Mouse (Mus musculus) spleen, postnatal 36 days (tissue): Measurements from ENCODE around the gene Ghrh.

Experiments
- DNase-seq, 2 experiments: peaks; one replicate each; pipeline ENCODE4 v3.0.0; 2022; ENCODE audit warnings: low spot score in 2 of 2, mixed read lengths in 1 of 2

Ghrh gene

DNA sequence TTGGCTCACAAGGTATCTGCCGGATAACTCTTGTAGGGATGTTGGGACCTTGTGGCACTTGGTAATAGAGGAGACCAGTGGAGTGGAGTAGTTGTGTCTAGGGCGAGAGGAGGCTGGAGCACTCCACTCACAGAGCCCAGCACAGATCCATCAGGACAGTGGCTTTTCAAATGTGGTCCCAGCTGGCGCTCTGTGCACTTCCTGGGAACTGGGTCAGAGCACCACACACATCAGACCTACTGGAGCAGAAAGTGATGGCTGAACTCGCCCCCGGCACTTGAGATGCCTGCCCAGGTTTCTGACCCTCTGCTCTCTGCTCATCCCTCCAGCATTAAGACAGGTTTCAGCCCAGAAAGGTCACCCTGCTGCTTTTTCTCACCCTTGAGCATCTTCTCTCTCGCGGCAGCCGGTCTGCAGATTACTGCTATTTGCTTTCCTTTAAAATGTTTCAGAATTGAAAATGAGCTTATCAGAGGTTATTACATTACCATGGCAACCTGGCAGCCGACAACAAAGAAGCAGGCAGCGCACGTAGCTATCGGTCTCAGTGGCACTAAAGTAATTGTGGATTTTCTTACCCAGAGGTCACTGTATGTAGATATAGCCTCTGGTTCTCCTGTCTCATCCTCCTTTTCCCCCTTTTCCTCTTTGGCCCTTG is 1.9 kb upstream of the Ghrh start:
- DNase-seq = no peak

DNA sequence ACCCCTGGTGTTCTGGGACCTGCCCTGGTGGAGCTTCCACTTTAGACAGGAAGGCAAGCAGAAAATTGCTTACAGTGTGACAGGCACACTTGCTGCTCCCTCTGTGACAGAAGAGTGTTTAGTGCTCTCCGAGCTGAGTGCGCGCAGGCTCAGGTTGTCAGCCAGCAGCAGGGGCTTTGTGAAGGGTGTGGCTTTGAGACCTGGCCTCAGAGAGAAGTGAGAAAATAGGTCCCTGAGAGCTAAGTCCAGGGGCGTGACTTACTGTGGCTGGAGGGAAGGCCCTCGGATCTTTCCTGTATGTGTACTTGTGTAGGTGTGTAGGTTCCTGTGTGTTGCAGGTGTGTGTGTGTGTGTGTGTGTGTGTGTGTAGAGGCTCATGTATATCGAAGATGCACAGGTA is 4.0 kb downstream of the Ghrh start:
- no peak for DNase-seq

GRCm38 (mm10) chr2:157342328-157342926 is 4.9 kb downstream of the Ghrh start:
- DNase-seq = no peak

GRCm38 (mm10) chr2:157341554-157342270 is 5.6 kb downstream of the Ghrh start:
- peak; percentile 27 to 28 for DNase-seq

GRCm38 (mm10) chr2:157340221-157340741 is 7.0 kb downstream of the Ghrh start:
- no peak for DNase-seq

DNA sequence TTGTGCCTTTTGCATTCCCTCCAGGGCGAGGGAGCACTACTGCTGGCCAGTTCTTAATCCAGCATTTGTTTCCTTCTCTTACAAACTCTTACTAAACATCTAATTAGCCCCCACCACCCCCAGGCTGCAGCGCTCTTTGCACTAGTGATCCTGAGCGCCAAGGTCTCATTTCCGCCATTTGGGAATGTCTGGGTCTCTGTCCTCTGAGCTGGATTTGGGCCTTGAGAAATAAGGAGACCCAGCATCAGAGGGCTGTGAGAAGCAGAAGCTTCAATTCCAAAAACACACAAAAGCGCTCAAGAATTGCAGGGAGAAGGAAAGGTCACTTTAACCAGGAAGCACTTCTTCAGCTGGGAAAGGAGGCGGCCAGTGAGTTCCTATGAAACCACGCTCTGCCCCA is 7.8 kb downstream of the Ghrh start:
- DNase-seq = no peak

DNA sequence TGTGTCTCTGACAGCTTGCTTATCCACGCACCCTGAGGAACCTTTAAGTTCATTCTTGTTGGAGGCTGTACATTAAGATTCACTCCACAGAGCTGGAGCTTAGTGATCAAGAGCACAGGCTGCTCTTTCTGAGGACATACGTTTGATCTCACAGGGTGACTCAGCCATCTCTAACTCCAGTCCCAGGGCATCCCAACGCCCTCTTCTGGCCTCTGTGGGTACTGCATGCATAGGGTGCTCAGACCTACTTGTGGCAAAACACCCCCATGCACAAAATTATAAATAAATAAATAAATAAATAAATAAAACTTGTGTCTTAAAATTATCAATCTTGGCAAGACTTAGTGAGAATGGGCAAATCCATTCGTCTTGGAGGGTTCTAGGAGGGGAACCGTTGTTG is 8.6 kb downstream of the Ghrh start:
- DNase-seq = peak; percentile 17 to 39

DNA sequence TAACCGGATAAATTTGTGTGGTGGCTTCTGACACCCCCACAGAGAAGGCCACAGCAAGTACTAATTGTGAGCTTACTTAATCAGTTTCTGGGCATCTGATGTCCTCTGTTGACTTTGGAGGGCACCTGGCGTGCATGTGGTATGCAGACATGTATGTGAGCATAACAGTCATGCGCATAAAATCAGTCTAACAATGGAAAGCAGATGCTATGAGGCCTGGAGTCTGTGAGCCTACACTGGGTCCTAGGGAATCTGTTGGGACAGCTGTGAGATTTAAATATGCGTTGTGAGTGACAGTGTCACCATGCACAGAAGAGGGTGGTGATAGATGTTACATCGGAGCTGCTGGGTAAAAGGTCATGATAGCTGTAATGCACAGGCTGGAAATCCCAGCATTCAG is 15.2 kb downstream of the Ghrh start:
- no peak for DNase-seq

- DNase-seq = no peak
These were observed 18.7 kb downstream of the Ghrh start for GRCm38 (mm10) chr2:157328570-157328969.

- DNase-seq = no peak
These were observed 19.2 kb downstream of the Ghrh start for GRCm38 (mm10) chr2:157328106-157328505.

DNA sequence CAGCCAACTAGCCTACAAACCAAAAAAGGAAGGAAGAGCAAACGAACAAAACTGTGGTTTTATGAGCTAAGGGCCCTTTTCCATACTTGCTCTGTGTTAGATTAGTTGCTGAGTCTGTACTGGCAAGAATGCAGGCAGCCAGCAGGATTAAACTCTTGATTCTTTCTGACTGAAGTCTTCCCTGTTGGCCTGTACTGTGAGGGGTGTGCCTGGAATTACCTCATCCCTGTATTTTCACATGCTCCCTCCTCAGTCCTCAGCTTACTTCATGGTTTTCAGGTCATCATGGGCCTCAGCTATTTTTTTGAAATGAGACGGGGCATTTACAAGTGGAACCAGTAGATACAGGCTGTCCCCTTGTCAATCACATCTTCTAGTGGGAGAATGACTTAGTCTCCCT is 22.1 kb downstream of the Ghrh start:
- no peak for DNase-seq

DNA sequence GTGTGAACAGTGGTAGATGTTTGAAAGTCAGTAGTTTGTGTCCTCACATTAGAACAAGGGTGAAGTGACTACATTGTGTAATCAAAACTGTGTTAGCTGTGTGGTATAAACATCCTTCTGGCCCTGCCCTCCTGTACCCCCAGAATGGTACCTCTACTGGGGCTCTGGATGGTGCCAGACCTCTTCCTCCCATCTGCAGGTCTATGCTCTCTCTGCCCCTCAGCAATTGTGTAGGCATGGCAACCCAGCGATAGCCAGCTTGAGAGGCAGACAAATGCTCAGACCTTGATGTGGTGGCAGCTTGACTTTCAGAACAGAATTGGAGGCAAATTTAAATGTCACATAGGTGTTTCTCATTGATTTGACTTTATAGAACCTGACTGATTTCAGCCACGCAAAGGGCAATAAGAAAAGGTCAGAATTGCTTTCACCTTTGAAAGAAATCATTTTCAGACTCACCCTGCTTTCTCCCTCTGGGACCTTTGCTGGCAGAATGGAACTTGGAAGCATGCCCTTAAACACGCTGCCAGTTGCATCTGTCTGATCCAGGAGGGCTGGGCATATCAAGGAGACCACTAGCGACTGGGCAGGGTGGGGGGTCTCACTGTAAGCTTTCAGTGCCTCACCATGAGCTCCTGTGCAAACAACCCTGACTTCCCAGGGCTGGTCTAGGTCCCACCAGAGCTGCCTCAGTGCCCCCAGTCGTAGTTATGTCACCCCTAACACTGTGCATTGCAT is 25.1 kb downstream of the Ghrh start:
- DNase-seq = no peak

GRCm38 (mm10) chr2:157320886-157321285 is 26.4 kb downstream of the Ghrh start:
- DNase-seq = no peak

GRCm38 (mm10) chr2:157320135-157320534 is 27.2 kb downstream of the Ghrh start:
- no peak for DNase-seq

DNA sequence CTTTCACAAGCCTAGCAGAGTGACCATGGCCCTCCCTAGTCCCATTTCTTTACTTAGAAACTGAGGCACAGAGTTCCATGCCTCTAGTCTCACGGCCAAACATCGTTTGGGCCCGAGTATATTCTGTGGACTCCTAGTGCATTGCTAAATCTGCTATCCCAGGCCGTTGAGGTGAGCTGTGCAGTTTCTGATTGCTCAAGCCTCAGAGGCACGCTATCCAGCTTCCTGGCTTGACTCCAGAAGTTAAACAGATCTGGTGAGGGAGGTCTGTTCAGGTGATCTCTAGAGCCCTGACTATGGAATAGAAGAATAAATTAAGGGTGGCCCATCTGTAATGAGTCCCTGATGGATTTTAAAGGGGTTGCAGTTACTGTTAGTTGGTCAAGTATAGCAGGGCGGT is 30.1 kb downstream of the Ghrh start:
- DNase-seq = no peak

- DNase-seq = no peak
These were observed 30.9 kb downstream of the Ghrh start for GRCm38 (mm10) chr2:157316358-157316933.

- no peak for DNase-seq
These were observed 31.8 kb downstream of the Ghrh start for GRCm38 (mm10) chr2:157315486-157315885.

DNA sequence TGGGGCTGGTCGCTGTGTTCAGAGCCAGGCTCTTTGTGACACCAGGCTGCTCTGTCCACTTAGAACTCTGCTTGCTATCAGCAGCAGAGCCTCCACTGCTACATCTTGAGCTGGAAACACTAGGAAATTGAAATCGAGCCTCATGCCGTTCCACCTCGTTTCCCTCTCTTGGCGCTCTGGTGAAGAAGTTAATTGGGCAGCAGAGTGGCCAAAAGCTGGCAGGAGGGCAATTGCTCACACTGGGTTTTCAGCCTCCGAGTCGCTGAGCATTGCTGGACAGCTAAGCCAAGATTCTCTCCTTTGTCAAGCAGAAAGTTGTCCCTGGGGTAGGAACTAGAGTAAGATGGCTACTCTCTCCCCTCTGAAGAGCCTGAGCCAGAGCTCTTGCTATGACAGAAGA is 33.0 kb downstream of the Ghrh start:
- no peak for DNase-seq

- DNase-seq = no peak
These were observed 33.6 kb downstream of the Ghrh start for GRCm38 (mm10) chr2:157313718-157314117.

DNA sequence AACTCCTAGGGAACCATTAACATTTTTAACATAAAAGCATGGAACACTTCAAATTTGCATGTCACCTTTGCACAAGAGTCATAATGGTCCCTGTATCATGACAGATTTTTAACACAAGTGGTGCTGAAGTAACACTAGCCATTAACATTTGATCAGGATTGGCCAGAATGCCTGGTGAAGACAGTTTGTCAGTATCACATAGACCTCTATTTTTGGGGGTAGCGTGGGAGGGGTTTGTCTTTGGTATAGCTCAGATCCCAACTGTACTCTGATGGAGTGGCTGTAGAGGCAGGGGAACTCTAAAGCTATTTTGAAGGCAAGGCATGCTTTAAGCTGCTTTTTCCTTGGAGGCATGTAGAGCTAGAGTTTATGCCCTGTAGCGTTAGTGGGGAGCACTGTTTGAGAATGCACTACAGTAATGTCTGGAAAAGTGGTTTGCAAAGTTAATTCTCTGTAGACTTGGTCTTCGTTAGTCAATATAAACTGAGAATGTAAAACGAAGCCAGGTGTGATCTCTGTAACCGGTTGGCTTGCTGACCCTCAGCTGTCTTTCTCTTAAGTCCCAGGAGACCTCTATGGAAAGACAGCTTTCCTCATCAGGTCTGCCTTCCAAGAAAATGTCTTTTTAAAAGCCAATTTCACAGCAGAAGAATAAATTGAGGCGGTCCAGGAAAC is 36.2 kb downstream of the Ghrh start:
- DNase-seq = no peak

DNA sequence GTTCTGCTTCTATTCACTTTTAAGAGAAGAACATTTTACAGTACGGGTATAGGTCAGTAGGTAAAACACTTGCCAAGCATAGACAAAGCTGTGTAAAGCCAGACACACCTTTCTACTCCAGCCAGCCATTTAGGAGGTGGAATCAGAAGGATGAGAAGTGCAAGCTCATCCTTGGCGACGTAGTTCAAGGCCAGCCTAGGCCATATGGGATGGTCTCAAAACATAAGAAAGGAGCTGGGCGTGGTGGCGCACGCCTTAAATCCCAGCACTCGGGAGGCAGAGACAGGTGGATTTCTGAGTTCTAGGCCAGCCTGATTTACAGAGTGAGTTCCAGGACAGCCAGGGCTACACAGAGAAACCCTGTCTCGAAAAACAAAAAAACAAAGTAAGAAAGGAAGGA is 37.7 kb downstream of the Ghrh start:
- DNase-seq = no peak
